Mouse (Mus musculus) lung, embryonic 15.5 days (tissue): ENCODE measurements around the gene Gpx6. TPM values are rescaled to one million over a fixed set of nuclear protein-coding genes. Genes with fewer than 3 reads are reported as not detected.

ENCODE experiments used
- ATAC-seq: fragments of 200-750 bp; cut with Nextera tagmentation; 2 replicates; pipeline ENCODE4 v1.8.0; 2017; ENCODE audit warnings: moderate number of reproducible peaks, borderline replicate concordance; ENCODE audit not compliant: low FRiP score, low TSS enrichment; ENCODE audit errors: extremely low read depth
- H3K27ac ChIP-seq: fragments of 300-500 bp; sonication (generic); 2 replicates; pipeline ENCODE4 v1.5.1; 2015; ENCODE audit warnings: moderate library complexity, mild to moderate bottlenecking, inconsistent platforms
- H3K27me3 ChIP-seq: fragments of 300-500 bp; sonication (generic); 2 replicates; pipeline ENCODE4 v1.6.1; 2015; ENCODE audit warnings: inconsistent platforms
- H3K36me3 ChIP-seq: fragments of 300-500 bp; sonication (generic); 2 replicates; pipeline ENCODE4 v1.6.1; 2015; ENCODE audit warnings: inconsistent platforms
- H3K4me1 ChIP-seq: fragments of 300-500 bp; sonication (generic); 2 replicates; pipeline ENCODE4 v1.6.1; 2015; ENCODE audit warnings: inconsistent platforms
- H3K4me2 ChIP-seq: fragments of 300-500 bp; sonication (generic); 2 replicates; pipeline ENCODE4 v1.6.1; 2015; ENCODE audit warnings: inconsistent platforms, mild to moderate bottlenecking, moderate library complexity
- H3K4me3 ChIP-seq: fragments of 300-500 bp; sonication (generic); 2 replicates; pipeline ENCODE4 v1.5.1; 2015; ENCODE audit warnings: mild to moderate bottlenecking, inconsistent platforms
- H3K9ac ChIP-seq: fragments of 300-500 bp; sonication (generic); 2 replicates; pipeline ENCODE4 v1.6.1; 2015; ENCODE audit warnings: inconsistent platforms
- H3K9me3 ChIP-seq: fragments of 300-500 bp; sonication (generic); 2 replicates; pipeline ENCODE4 v1.6.1; 2016; ENCODE audit warnings: inconsistent platforms
- WGBS: fragments of 180-500 bp; shearing (Covaris S2); methylation state at CpG from one replicate; pipeline ENCODE4 v1.1.7; 2015; 5-methylcytosine and 5-hydroxymethylcytosine counted together
- polyA plus RNA-seq: library from polyadenylated mRNA; unstranded; fragments of >200 nt; fragmentation: Nextera tagmentation; extraction: Ambion mirVana; gene quantifications from 2 replicates; pipeline ENCODE4 v1.2.1, GENCODE M21; 2015

The Gpx6 gene
- polyA plus RNA-seq, 1 experiment from 2014 or later = not detected

- peak; percentile 70; the same call in 1 of the 2 replicates for ATAC-seq
- 0% methylated on average over 13 of the region's 13 CpGs for WGBS
Measured at GRCm38 (mm10) chr13:21279559-21279958, 32.4 kb upstream of the Gpx6 start.

GRCm38 (mm10) chr13:21292631-21293030 lies 19.3 kb upstream of the Gpx6 start, which contains the start of gene Gpx5:
Gene Gpx5 (minus strand): TSS chr13:21292731.
- Histone ChIP-seq H3K4me2 (no peak within 1 kb of the TSS), H3K9ac (no peak within 1 kb of the TSS), H3K27ac (no peak within 1 kb of the TSS), H3K9me3 (no peaks in the 10 kb centered on the region), H3K4me1 (no peaks in the 10 kb centered on the region), H3K4me3 (no peak within 1 kb of the TSS), H3K36me3 (no peaks in the 10 kb centered on the region), H3K27me3 (no peaks in the 10 kb centered on the region)
- WGBS = 89% methylated on average over 6 of the region's 6 CpGs
- ATAC-seq = no peak

More at GRCm38 (mm10) chr13:21279559-21279958, 32.4 kb upstream of the Gpx6 start:
- Histone ChIP-seq H3K36me3 (no peaks in the 10 kb centered on the region), H3K4me1 (peaks cover 17% of the 10 kb centered on the region), H3K9ac (peak overlapping the region; percentile 44), H3K27ac (no peak overlapping the region), H3K4me3 (peak overlapping the region; percentile 50), H3K27me3 (peaks cover 3% of the 10 kb centered on the region; the same call in 1 of the 2 replicates), H3K4me2 (peak overlapping the region; percentile 67), H3K9me3 (no peaks in the 10 kb centered on the region)

- Histone ChIP-seq H3K27ac (no peak overlapping the region), H3K4me2 (no peak overlapping the region), H3K4me1 (no peaks in the 10 kb centered on the region), H3K9ac (no peak overlapping the region), H3K9me3 (no peaks in the 10 kb centered on the region), H3K27me3 (no peaks in the 10 kb centered on the region), H3K36me3 (no peaks in the 10 kb centered on the region), H3K4me3 (no peak overlapping the region)
- 34% methylated on average over 3 of the region's 3 CpGs for WGBS
- ATAC-seq = no peak
Measured at GRCm38 (mm10) chr13:21298557-21298956, 13.4 kb upstream of the Gpx6 start.

- no peak for ATAC-seq
- WGBS = 48% methylated on average over 3 of the region's 3 CpGs
Measured at GRCm38 (mm10) chr13:21304483-21305066, 7.3 kb upstream of the Gpx6 start.

GRCm38 (mm10) chr13:21309788-21310187 lies 2.1 kb upstream of the Gpx6 start:
- no peak overlapping the region for H3K9ac ChIP-seq
- ATAC-seq = no peak
- no peaks in the 10 kb centered on the region for H3K4me1 ChIP-seq
- H3K27me3 ChIP-seq = no peaks in the 10 kb centered on the region
- H3K4me2 ChIP-seq = no peak overlapping the region
- no peaks in the 10 kb centered on the region for H3K9me3 ChIP-seq
- WGBS = 56% methylated on average over 2 of the region's 2 CpGs
- no peak overlapping the region for H3K27ac ChIP-seq
- no peak overlapping the region for H3K4me3 ChIP-seq
- no peaks in the 10 kb centered on the region for H3K36me3 ChIP-seq

More at GRCm38 (mm10) chr13:21304483-21305066, 7.3 kb upstream of the Gpx6 start:
- H3K27ac ChIP-seq = no peak overlapping the region
- no peak overlapping the region for H3K4me3 ChIP-seq
- H3K9ac ChIP-seq = no peak overlapping the region
- H3K9me3 ChIP-seq = no peaks in the 10 kb centered on the region
- no peaks in the 10 kb centered on the region for H3K36me3 ChIP-seq
- H3K27me3 ChIP-seq = no peaks in the 10 kb centered on the region
- no peak overlapping the region for H3K4me2 ChIP-seq
- H3K4me1 ChIP-seq = no peaks in the 10 kb centered on the region

GRCm38 (mm10) chr13:21312854-21313253 lies 929 bp downstream of the Gpx6 start:
- Histone ChIP-seq H3K9ac (no peak overlapping the region), H3K4me3 (no peak overlapping the region), H3K27ac (no peak overlapping the region), H3K27me3 (no peaks in the 10 kb centered on the region), H3K4me2 (no peak overlapping the region), H3K36me3 (no peaks in the 10 kb centered on the region), H3K9me3 (no peaks in the 10 kb centered on the region), H3K4me1 (no peaks in the 10 kb centered on the region)
- WGBS = 29% methylated on average over 5 of the region's 5 CpGs
- ATAC-seq = no peak

GRCm38 (mm10) chr13:21313903-21314302 lies 2.0 kb downstream of the Gpx6 start:
- Histone ChIP-seq H3K4me3 (no peak overlapping the region), H3K9ac (no peak overlapping the region), H3K27ac (no peak overlapping the region), H3K36me3 (no peaks in the 10 kb centered on the region), H3K4me1 (no peaks in the 10 kb centered on the region), H3K9me3 (no peaks in the 10 kb centered on the region), H3K27me3 (no peaks in the 10 kb centered on the region), H3K4me2 (no peak overlapping the region)
- ATAC-seq = no peak
- WGBS = 49% methylated on average over 4 of the region's 4 CpGs

- 60% methylated on average over 3 of the region's 3 CpGs for WGBS
- Histone ChIP-seq H3K4me1 (peaks cover 4% of the 10 kb centered on the region; the same call in 1 of the 2 replicates), H3K4me2 (no peak overlapping the region), H3K9me3 (no peaks in the 10 kb centered on the region), H3K4me3 (no peak overlapping the region), H3K36me3 (no peaks in the 10 kb centered on the region), H3K27me3 (no peaks in the 10 kb centered on the region), H3K9ac (no peak overlapping the region), H3K27ac (no peak overlapping the region)
- no peak for ATAC-seq
Measured at GRCm38 (mm10) chr13:21320262-21320661, 8.3 kb downstream of the Gpx6 start.

GRCm38 (mm10) chr13:21321890-21322494 lies 10.1 kb downstream of the Gpx6 start:
- Histone ChIP-seq H3K4me1 (peaks cover 4% of the 10 kb centered on the region; the same call in 1 of the 2 replicates), H3K9me3 (no peaks in the 10 kb centered on the region), H3K4me3 (peak overlapping the region; percentile 27), H3K36me3 (no peaks in the 10 kb centered on the region), H3K27ac (no peak overlapping the region), H3K9ac (peak overlapping the region; percentile 9; the same call in 1 of the 2 replicates), H3K27me3 (no peaks in the 10 kb centered on the region), H3K4me2 (peak overlapping the region; percentile 50)
- 3% methylated on average over 18 of the region's 18 CpGs for WGBS
- no peak for ATAC-seq

GRCm38 (mm10) chr13:21322509-21323375 lies 10.8 kb downstream of the Gpx6 start:
- Histone ChIP-seq H3K9me3 (no peaks in the 10 kb centered on the region), H3K4me2 (peak overlapping the region; percentile 50), H3K36me3 (no peaks in the 10 kb centered on the region), H3K4me1 (peaks cover 11% of the 10 kb centered on the region), H3K9ac (no peak overlapping the region), H3K4me3 (peak overlapping the region; percentile 27), H3K27me3 (no peaks in the 10 kb centered on the region), H3K27ac (no peak overlapping the region)
- WGBS = 17% methylated on average over 18 of the region's 18 CpGs
- ATAC-seq = no peak

- Histone ChIP-seq H3K4me2 (peak overlapping the region; percentile 50), H3K27me3 (no peaks in the 10 kb centered on the region), H3K27ac (no peak overlapping the region), H3K4me3 (no peak overlapping the region; the same call in 1 of the 2 replicates), H3K9ac (no peak overlapping the region), H3K9me3 (no peaks in the 10 kb centered on the region), H3K4me1 (peaks cover 12% of the 10 kb centered on the region), H3K36me3 (no peaks in the 10 kb centered on the region)
- no peak for ATAC-seq
- WGBS = 69% methylated on average over 6 of the region's 6 CpGs
Measured at GRCm38 (mm10) chr13:21323405-21323804, 11.5 kb downstream of the Gpx6 start.

- Histone ChIP-seq H3K9ac (no peak overlapping the region), H3K27ac (no peak overlapping the region), H3K27me3 (no peaks in the 10 kb centered on the region), H3K4me1 (peaks cover 12% of the 10 kb centered on the region), H3K4me3 (peak overlapping the region; percentile 40), H3K36me3 (no peaks in the 10 kb centered on the region), H3K9me3 (no peaks in the 10 kb centered on the region), H3K4me2 (peak overlapping the region; percentile 65)
- 10% methylated on average over 4 of the region's 4 CpGs for WGBS
- ATAC-seq = no peak
Measured at GRCm38 (mm10) chr13:21326191-21326590, 14.3 kb downstream of the Gpx6 start.
